Mouse (Mus musculus) cortical plate, adult 2 months (tissue): ENCODE results near the gene Cfap100.

ENCODE experiments used
- CTCF ChIP-seq: fragments of 200-500 bp; IDR thresholded peaks from 2 replicates; pipeline ENCODE4 v1.5.1; 2011; ENCODE audit warnings: mild to moderate bottlenecking, control low read depth, low read length; ENCODE audit not compliant: insufficient read depth; ENCODE audit errors: extremely low read depth
- POLR2A ChIP-seq: fragments of 200-500 bp; IDR thresholded peaks from 2 replicates; pipeline ENCODE4 v1.6.1; 2011; ENCODE audit warnings: mild to moderate bottlenecking, low read length, control low read depth; ENCODE audit not compliant: insufficient read depth; ENCODE audit errors: extremely low read depth

- TF ChIP-seq CTCF (no peak), POLR2A (no peak)
Measured at GRCm38 (mm10) chr6:90360024-90360781, 68.4 kb downstream of the Cfap100 start.
